Mouse (Mus musculus): ENCODE results near the gene Agr3. TPM values are rescaled to one million over a fixed set of nuclear protein-coding genes. Genes with fewer than 3 reads are reported as not detected.

Gene Agr3
- polyA plus RNA-seq, 1 experiment = 1.9 TPM

GRCm38 (mm10) chr12:35984743-35985142 is 59.3 kb downstream of the Agr3 start:
- H3K4me3 ChIP-seq (ENCODE audit: control insufficient read depth, low read depth, low read length) = no peak overlapping the region
- H3K36me3 ChIP-seq (ENCODE audit: control insufficient read depth, insufficient read depth, low read length) = no peaks in the 10 kb centered on the region
- no peaks in the 10 kb centered on the region for H3K27me3 ChIP-seq (ENCODE audit: control insufficient read depth, insufficient read depth, low read length)
- H3K27ac ChIP-seq (ENCODE audit: control insufficient read depth, insufficient read depth, low read depth, low read length) = no peak overlapping the region
- H3K4me1 ChIP-seq (ENCODE audit: control insufficient read depth, insufficient read depth, low read length) = peaks cover 3% of the 10 kb centered on the region
- no peak for TF ChIP-seq CTCF (IDR thresholded peaks at IDR 0.05; ENCODE audit: control insufficient read depth, insufficient read depth, insufficient replicate concordance, low read depth, low read length)
- TF ChIP-seq POLR2A (IDR thresholded peaks at IDR 0.05; ENCODE audit: control insufficient read depth, low read depth, low read length) = no peak

- Histone ChIP-seq H3K27ac (ENCODE audit: control insufficient read depth, insufficient read depth, low read depth, low read length) (no peak within 1 kb of the TSS), H3K4me1 (ENCODE audit: control insufficient read depth, insufficient read depth, low read length) (no peaks in the 10 kb centered on the region), H3K27me3 (ENCODE audit: control insufficient read depth, insufficient read depth, low read length) (no peaks in the 10 kb centered on the region), H3K4me3 (ENCODE audit: control insufficient read depth, low read depth, low read length) (no peak within 1 kb of the TSS), H3K36me3 (ENCODE audit: control insufficient read depth, insufficient read depth, low read length) (no peaks in the 10 kb centered on the region)
- TF ChIP-seq CTCF (IDR thresholded peaks at IDR 0.05; ENCODE audit: control insufficient read depth, insufficient read depth, insufficient replicate concordance, low read depth, low read length) (no peak), POLR2A (IDR thresholded peaks at IDR 0.05; ENCODE audit: control insufficient read depth, low read depth, low read length) (no peak)
Observed at GRCm38 (mm10) chr12:35992711-35993110, 67.3 kb downstream of the Agr3 start, which contains the start of gene Agr2. Agr2 (plus strand) TSS chr12:35992907.

GRCm38 (mm10) chr12:35993583-35993982 is 68.2 kb downstream of the Agr3 start:
- Histone ChIP-seq H3K27ac (ENCODE audit: control insufficient read depth, insufficient read depth, low read depth, low read length) (no peak overlapping the region), H3K4me3 (ENCODE audit: control insufficient read depth, low read depth, low read length) (no peak overlapping the region), H3K27me3 (ENCODE audit: control insufficient read depth, insufficient read depth, low read length) (no peaks in the 10 kb centered on the region), H3K4me1 (ENCODE audit: control insufficient read depth, insufficient read depth, low read length) (no peaks in the 10 kb centered on the region), H3K36me3 (ENCODE audit: control insufficient read depth, insufficient read depth, low read length) (no peaks in the 10 kb centered on the region)
- TF ChIP-seq CTCF (IDR thresholded peaks at IDR 0.05; ENCODE audit: control insufficient read depth, insufficient read depth, insufficient replicate concordance, low read depth, low read length) = no peak

- Histone ChIP-seq H3K27ac (ENCODE audit: control insufficient read depth, insufficient read depth, low read depth, low read length) (no peak overlapping the region), H3K4me3 (ENCODE audit: control insufficient read depth, low read depth, low read length) (no peak overlapping the region)
- TF ChIP-seq POLR2A (IDR thresholded peaks at IDR 0.05; ENCODE audit: control insufficient read depth, low read depth, low read length) (no peak), CTCF (IDR thresholded peaks at IDR 0.05; ENCODE audit: control insufficient read depth, insufficient read depth, insufficient replicate concordance, low read depth, low read length) (no peak)
Observed at GRCm38 (mm10) chr12:35994098-35994497, 68.7 kb downstream of the Agr3 start.

GRCm38 (mm10) chr12:35995799-35996198 is 70.4 kb downstream of the Agr3 start:
- Histone ChIP-seq H3K27me3 (ENCODE audit: control insufficient read depth, insufficient read depth, low read length) (no peaks in the 10 kb centered on the region), H3K4me3 (ENCODE audit: control insufficient read depth, low read depth, low read length) (no peak overlapping the region), H3K4me1 (ENCODE audit: control insufficient read depth, insufficient read depth, low read length) (no peaks in the 10 kb centered on the region), H3K27ac (ENCODE audit: control insufficient read depth, insufficient read depth, low read depth, low read length) (no peak overlapping the region), H3K36me3 (ENCODE audit: control insufficient read depth, insufficient read depth, low read length) (no peaks in the 10 kb centered on the region)
- no peak for TF ChIP-seq CTCF (IDR thresholded peaks at IDR 0.05; ENCODE audit: control insufficient read depth, insufficient read depth, insufficient replicate concordance, low read depth, low read length)
- no peak for TF ChIP-seq POLR2A (IDR thresholded peaks at IDR 0.05; ENCODE audit: control insufficient read depth, low read depth, low read length)

More at GRCm38 (mm10) chr12:35994098-35994497, 68.7 kb downstream of the Agr3 start:
- no peaks in the 10 kb centered on the region for H3K27me3 ChIP-seq (ENCODE audit: control insufficient read depth, insufficient read depth, low read length)
- no peaks in the 10 kb centered on the region for H3K4me1 ChIP-seq (ENCODE audit: control insufficient read depth, insufficient read depth, low read length)
- H3K36me3 ChIP-seq (ENCODE audit: control insufficient read depth, insufficient read depth, low read length) = no peaks in the 10 kb centered on the region

Other genes with a start within 250 kb of the Agr3 start
- gene Agr2, start 67.3 kb downstream of the Agr3 start, polyA plus RNA-seq (2012; rRNA removed) = 0.24 TPM in 1 of 2 replicates, not detected in the other
- 12.0 and 13.5 TPM in 2 replicates for gene Tspan13, start 116.9 kb downstream of the Agr3 start, polyA plus RNA-seq (2012; rRNA removed)
- 1.3 and 1.4 TPM in 2 replicates for gene Ankmy2, start 231.5 kb downstream of the Agr3 start, polyA plus RNA-seq (2012; rRNA removed)
- gene Bzw2, start 232.5 kb downstream of the Agr3 start, polyA plus RNA-seq (2012; rRNA removed) = 1.3 and 2.2 TPM in 2 replicates